Mouse (Mus musculus) Muller cell, postnatal 12 days (primary cell): Measurements from ENCODE around the gene Fignl2.
"Not testable (repeated sequence)": the region's sequence is repeated elsewhere in the genome, so short reads cannot be mapped to it uniquely, and the experiment has no call there.

Experiments
- DNase-seq: peaks from one replicate; pipeline ENCODE4 v3.0.0-alpha.2; 2015; ENCODE audit errors: inconsistent ontology term

The Fignl2 gene

DNA sequence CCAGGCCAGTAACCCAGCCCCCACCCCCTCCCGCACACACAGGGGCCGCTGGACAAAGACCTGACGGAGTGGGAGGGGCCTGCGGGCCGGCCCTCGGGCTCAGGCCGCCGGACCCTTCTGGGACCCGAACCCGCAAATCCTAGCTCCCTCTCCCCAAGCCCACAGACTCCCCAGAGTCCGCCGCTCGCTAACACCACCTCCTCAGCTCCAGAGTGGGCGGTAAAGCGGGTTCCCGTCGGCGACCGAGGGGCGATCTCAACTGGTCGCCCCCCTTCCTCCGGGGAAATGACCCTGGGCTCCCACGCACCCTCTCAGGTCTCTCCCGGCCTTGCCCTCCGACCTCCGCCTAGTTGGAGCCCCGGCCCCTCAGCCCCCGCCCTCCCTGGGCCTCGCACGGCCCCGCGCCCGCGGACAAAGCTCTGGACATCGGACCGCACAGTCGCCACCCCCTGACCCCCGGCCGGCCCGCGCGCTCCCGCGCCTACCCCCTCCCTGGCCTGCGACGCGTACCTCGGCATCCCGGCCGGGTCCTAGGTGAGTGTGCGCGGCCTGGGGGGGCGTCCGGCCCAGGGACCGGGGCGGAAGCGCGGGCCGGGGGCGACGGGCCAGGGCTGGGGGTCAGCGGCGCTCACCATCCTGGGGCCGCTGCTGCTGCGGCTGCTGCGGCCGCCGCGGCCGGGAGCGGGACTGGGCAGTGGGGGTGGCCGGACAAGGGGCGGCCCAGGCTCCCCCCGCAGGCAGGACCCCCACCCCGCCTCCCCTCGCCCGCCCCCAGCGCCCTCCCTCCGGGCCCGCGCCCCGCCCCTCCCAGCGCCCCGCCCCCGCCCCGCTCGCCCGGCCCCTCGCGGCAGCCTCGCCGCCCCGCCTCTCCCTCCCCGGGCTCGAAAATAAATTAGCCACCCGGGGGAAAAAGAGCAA lies at the start of gene Fignl2:
Gene Fignl2 (minus strand): TSS at position 755 of the 918 bp plus-strand sequence.
- DNase-seq, result peak; percentile 83

GRCm38 (mm10) chr15:101126876-101127544 lies 48.6 kb upstream of the Fignl2 start:
- DNase-seq, result no peak

DNA sequence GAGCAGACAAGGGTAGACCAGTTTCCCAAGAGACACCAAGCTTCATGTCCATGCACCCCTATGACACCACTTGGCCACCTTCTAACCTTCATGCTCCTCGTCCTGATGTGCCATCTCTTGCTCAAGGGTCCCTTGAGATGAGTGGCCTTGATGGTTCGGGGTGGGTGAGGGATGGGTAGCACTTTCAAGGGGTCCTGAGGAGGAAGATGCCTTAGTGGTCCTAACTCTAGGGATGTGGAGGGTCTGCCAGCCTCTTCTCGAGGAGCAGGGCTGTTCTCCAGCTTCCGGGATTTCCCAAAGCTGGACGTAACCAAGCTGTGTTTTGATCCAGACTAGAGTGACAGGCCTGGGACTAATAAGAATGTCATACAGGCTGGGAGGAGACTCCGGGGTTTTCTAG lies 47.2 kb upstream of the Fignl2 start:
- DNase-seq, result no peak

DNA sequence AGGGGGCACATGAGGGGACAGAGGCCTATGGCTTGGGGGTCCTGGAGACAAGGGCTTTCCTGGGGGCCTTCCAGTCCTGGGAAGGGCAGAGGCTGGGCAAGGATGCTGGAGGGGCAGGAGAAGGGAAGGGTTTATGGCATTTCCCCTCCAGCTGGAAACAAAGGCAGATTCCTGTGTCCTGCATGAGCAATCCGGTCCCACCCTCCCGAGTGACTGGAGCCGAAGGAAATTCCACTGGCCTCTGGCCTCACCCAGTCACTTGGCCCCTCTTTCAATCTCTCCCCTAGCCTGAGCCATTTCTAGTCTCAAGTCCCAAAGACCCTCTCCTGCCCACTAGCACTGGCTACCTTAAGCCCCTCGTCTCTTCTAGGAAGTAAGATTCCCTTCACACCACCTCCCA lies 44.8 kb upstream of the Fignl2 start:
- DNase-seq, result no peak

DNA sequence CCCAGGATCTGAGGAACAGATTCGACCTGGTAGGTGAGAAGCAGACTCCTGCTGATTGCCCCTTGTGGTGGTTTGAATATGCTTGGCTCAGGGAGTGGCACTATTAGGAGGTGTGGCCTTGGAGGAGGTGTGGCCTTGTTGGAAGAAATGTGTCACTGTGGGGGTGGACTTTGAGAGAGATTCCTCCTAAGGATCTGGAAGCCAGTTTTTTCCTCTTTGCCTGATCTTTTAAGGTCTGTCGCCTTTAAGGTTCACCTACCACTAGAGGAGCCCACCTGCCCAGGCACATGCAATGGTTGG lies 43.9 kb upstream of the Fignl2 start:
- DNase-seq, result no peak

GRCm38 (mm10) chr15:101121411-101122289 lies 43.3 kb upstream of the Fignl2 start:
- DNase-seq, result no peak

- DNase-seq, result no peak
Observed at GRCm38 (mm10) chr15:101118399-101119125, 40.2 kb upstream of the Fignl2 start.

DNA sequence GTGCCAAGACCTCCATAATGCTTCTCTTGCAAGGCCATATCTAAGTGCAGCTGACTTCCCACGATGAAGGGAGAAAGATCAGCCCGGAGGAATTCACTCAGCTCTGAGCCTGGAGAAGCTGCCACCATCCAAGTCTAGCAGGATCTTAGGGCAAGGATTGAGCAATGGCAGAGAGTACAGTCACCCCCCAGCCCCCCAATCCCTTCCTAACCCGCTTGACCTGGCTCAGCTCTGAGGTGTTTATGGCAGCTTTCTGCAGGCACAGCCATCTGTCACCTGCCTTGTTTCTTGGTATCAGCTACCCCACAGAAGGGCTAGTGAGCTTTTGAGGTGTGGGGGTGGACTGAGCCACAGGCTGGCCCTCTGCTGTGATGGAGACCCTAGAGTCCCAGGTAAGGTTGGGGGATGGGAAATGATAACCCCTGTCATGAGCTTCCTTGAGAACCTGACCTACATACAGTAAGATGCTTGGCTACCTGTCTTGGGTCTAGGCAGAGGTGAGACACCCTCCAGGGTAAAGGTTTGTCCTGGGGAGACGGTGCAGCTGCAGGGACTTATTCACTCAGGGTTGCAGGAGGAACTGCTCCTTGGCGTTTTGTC lies 37.2 kb upstream of the Fignl2 start, which contains the start of gene Ankrd33:
Gene Ankrd33 (plus strand): TSS at position 245 of the 600 bp plus-strand sequence.
- DNase-seq, result no peak

DNA sequence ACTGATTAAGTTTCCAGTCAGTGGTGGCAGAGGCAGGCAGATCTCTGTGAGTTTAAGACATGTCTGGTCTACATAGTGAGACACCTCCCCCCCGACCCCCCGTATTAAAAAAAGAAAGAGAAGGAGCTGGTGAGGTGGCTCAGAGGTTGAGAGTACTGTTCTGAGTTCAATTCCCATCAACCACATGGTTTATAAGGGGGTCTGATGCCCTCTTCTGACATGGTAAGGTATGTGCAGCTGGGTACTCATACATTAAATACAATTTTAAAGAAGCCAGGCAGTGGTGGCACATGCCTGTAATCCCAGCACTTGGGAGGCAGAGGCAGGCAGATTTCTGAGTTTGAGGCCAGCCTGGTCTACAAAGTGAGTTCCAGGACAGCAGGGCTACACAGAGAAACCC lies 35.4 kb upstream of the Fignl2 start:
- DNase-seq, result not testable (repeated sequence)

DNA sequence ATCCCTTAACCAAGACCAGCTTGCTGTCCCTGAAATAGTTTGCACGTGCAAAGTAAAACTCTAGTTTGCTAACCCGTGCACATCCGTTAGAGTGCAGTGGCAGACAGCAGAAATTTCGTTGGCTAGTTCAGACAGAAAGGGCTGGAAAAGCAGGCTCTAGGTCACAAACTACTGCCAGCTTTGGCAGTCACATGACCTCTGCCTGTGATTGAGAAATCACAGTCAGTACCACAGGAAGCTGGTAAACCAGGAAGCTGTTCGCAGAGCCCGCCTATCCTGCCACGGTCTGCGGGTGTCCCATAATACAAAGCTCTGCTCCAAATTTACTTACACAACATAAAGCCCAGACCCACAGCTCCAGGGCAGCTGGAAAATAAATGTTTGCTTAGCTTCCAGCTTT lies 34.8 kb upstream of the Fignl2 start:
- DNase-seq, result no peak

DNA sequence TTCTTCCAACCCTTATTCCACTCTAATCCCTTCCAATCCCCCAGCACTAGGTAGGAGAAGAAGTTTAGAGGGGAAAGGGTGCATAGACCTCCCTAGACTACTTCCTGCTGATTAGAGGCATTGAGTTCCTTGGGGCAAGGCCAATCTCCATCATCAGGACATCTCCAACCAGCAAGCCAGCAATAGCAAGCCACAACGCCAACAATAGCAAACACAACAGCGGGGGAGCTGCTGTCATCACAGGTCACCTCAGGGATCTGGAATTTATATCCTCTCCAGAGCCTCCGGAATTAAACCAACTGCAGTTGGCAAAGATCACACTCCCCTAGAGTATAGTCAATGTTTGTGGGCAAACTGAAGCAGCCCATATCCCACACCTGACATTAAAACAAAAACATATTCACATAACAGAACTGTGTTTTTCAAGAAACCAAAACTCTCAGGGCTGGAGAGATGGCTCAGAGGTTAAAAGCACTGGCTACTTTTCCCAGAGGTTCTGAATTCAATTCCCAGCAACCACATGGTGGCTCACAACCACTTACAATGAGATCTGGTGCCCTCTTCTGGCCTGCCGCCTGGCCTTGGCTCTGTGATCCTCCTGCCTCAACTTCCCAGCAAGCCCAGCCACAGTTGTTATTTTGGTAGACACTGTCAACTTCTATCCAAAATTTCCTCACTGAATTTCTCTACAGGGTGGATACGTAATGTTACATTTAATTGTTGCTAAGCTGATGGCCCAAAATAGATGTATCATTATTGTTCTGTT lies 29.7 kb upstream of the Fignl2 start:
- no peak for DNase-seq

DNA sequence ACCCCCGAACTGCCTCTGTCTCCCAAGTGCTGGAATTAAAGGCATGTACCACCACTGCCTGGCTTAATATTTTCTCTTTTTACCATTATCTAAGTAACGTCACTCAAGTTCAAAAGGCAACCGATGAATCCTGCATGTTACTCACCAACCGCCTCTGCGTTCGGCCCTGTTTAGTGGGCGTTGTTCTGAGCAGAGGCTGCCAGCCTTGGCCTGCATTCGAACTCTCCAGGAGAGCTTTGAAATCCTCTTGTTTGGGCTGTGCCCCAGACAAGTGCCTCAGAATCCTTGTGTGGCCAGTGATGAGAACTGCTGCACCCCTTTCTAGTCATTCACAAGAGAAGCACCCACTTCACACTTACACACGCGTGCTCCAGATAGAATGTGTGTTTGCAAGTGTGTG lies 27.6 kb upstream of the Fignl2 start:
- no peak for DNase-seq

DNA sequence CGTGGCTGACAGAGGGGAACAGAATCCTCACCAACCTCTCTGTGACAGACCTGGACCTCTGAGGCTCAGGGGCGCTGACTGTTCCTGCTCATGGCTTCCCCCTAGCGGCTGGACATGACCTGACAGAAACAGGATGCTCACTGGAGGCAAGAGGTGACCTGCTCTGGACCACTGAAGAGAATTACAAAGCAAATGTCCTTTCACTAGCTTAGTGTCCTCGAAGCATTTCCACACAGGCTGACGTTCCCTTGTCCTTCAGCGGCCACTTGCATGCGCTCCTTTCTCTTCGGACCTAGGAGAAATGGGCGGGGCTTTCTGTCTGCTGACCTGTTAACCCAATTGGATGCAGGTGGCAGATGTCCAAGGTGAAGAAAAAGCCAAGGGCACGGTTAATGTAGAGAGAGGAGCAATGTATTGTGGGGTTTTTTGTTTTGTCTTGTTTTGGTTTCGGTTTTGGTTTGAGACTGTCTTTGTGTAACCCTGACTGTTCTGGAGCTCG lies 27.2 kb upstream of the Fignl2 start:
- peak; percentile 86 for DNase-seq

DNA sequence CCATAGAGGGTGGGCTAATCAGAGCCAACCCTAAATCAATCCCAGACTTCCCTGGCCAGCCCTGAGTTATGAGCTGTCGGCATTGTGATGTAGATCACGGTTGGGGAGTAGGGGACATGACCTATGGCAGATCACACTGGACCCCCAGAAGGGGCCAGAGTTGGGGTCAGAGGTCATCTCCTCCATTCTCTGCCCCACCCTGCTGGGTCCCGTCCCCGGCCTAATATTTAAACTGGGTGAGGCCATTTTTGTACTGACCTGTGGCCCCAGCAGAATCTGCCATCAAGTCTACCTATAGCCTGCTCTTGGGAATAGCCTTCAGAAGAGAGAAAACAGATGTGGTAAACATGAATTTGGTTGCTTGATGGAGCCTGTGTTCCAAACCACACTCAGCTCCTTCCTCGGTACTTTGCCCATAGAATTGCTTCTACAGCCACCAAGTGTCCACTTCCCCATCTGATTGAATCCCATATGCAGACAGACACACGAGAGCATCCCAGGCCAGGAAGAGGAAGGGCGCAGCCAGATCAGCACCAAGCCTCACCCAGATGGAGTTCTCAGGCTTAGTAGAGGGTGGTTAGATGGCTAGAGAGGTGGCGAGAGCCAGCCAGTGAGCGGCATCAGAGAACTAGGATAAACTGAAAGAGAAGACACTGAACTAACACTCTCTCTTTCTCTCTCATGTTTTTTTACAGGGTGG lies 25.4 kb upstream of the Fignl2 start:
- no peak for DNase-seq

DNA sequence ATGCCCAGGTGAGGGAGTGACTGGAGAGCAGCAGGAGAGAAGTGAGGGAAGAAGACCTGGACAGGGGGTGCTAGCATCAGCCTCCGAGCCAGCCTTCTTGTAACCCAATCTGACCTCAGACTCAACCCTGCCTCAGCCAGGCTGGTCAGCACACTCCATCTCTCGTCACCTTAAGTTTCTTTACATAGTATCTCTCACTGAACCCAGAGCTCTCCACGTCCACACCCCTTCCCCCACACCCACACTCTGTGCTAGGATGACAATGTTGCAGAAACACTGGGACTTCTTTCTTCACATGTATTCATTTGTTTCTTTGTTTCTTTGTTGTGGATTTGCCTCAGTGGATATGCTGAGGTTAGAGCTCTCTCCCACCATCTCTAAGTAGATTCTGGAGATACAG lies 22.6 kb upstream of the Fignl2 start:
- DNase-seq, result no peak

DNA sequence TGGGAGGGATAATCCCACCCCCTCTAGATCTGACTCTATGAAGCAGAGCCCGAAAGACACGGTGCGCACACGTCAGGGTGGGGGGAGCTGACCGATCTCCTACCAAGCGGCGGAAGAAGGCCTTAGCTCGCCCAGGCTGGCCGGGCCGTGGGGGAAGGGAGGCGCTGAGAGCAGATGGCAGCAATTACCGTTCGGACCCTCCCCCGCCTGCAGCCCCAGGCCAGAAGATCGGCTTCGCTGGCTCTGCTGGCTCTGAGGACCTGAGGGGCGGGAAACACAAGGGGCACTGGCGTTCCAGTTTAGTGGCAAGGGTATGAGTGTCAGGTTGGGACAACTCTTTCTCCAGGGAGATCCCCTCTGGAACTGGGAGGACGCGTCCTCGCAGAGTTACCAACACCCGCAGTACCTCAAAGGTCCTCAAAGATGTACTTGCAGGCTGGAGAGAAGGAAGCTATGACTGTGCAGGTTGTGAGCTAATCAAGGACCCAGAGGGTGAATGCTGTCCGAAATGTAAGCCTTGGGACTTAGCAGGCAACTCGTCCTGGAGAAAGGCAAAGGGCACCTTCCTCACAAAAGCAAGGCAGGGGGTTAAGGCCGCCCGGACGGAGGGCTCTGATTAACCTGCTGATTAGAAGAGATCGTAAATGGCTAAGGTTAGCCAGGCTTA lies 19.8 kb upstream of the Fignl2 start:
- peak; percentile 51 for DNase-seq

- DNase-seq, result no peak
Observed at GRCm38 (mm10) chr15:101095392-101095791, 17.0 kb upstream of the Fignl2 start.

GRCm38 (mm10) chr15:101094979-101095378 lies 16.6 kb upstream of the Fignl2 start:
- DNase-seq, result no peak

DNA sequence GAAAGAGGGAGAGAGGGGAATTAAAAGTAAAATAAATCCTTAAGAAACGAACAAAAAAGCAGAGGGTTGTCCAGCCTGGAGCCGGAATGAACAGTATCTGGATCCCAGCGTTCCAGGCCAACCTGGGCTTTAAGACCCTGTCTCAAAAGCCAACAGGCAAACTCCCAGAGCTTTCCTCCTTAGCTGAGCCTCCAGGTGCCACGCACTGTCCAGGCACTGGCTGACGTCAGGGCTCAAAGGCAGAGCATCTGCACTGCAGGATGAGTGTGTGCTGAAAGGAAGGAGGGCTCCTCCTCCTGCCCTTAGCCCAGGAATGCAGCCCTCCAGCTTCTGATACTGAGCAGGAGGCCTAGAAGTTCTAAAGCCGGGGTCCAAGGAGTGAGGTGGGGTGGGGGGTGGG lies 15.6 kb upstream of the Fignl2 start:
- no peak for DNase-seq
